Mouse (Mus musculus): ENCODE data around the gene Grb10. TPM values are rescaled to one million over a fixed set of nuclear protein-coding genes. Genes with fewer than 3 reads are reported as not detected.

The Grb10 gene
- polyA plus RNA-seq, 1 experiment, result 20.5 TPM

DNA sequence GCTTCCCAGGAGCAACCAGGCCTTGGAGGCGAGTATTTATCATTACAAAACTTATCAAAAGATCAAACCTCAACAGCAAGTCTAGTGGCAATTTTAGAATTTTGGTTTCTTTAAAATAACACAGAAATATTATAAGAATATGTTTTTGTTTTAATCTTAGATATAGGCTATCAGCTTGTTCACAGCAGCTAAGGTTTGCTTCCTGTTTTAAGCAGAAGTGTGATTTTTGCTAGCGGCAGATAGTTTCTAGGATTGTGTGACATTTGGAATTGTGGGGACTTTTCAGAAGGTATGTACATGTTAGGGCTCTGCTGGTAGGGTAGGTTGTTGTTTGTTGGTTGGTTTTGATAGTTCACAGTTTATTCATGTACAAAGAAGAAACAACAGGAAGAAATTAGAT, 143.0 kb downstream of the Grb10 start:
- H3K4me3 ChIP-seq (ENCODE audit: insufficient read depth, low read depth, low read length), result no peak overlapping the region
- no peaks in the 10 kb centered on the region for H3K27me3 ChIP-seq (replicated peaks; ENCODE audit: control insufficient read depth, insufficient read depth, low read length)
- TF ChIP-seq CTCF (conservative IDR thresholded peaks at IDR 0.05; ENCODE audit: insufficient read depth, insufficient read length, low read depth, low read length) (no peak), POLR2A (IDR thresholded peaks at IDR 0.05; ENCODE audit: low read depth, low read length) (no peak)
- DNase-seq, result no peak
- H3K4me1 ChIP-seq (ENCODE audit: control insufficient read depth, insufficient read depth, low read length), result peaks cover 15% of the 10 kb centered on the region; the same call in 1 of the 2 replicates
- H3K36me3 ChIP-seq (ENCODE audit: control insufficient read depth, insufficient read depth, low read length), result no peaks in the 10 kb centered on the region; the same call in 1 of the 2 replicates
- H3K27ac ChIP-seq (ENCODE audit: insufficient read depth, low read depth, low read length), result no peak overlapping the region
- 93% methylated on average over 2 of the region's 2 CpGs for WGBS

DNA sequence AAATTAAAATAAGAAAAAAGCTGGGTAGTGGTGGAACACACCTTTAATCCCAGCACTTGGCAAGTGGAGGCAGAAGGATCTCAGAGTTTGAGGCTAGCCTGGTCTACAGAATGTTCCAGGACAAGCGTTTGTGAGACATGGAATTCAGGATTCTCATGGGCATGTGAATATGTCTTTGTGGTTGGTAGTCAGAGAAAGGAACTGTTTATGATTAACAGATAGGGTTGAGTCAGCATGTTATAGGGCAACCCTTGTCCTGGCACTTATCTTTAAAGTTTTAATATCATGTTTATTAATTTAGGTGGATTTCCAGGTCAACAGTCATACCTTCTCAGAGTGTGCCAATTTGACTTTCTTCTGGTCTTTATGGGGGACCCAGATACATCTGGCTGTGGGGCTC, 144.7 kb downstream of the Grb10 start:
- DNase-seq, result peak; percentile 70
- no peak for TF ChIP-seq POLR2A (IDR thresholded peaks at IDR 0.05; ENCODE audit: low read depth, low read length)
- no peak for TF ChIP-seq CTCF (conservative IDR thresholded peaks at IDR 0.05; ENCODE audit: insufficient read depth, insufficient read length, low read depth, low read length)
- no peaks in the 10 kb centered on the region; the same call in 1 of the 2 replicates for H3K36me3 ChIP-seq (ENCODE audit: control insufficient read depth, insufficient read depth, low read length)
- peaks cover 15% of the 10 kb centered on the region; the same call in 1 of the 2 replicates for H3K4me1 ChIP-seq (ENCODE audit: control insufficient read depth, insufficient read depth, low read length)
- H3K27me3 ChIP-seq (replicated peaks; ENCODE audit: control insufficient read depth, insufficient read depth, low read length), result no peaks in the 10 kb centered on the region
- H3K4me3 ChIP-seq (ENCODE audit: insufficient read depth, low read depth, low read length), result no peak overlapping the region
- H3K27ac ChIP-seq (ENCODE audit: insufficient read depth, low read depth, low read length), result no peak overlapping the region
- WGBS, result 57% methylated on average over 1 of the region's 1 CpGs

DNA sequence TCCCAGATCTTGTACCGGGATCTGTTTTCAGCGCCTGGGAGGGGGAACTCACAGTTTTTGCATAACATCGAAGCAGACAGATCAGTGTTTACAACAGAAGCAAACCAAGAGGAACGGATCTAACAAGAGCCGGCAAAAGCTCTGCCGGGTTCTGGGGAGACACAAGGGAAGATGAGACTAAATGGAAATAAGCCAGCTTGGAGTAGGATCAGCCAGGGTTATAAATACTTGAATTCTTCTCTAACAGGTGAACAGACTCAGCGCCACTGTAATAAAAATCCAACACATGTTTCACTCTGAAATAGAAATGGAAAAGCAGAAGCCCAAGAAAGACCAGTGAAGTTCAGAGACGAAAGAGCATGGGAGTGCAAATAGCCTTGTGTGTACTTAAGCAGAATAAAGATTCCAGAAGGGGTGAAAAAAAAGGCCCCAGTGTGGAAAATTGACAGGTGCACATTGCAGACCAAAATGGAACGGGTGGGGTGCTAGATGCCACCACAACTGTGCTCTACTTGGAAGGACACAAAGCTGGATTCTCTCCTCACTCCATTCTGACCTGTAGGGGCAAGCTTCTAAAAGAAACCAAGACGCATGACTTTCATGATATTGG, 145.4 kb downstream of the Grb10 start:
- Histone ChIP-seq H3K27me3 (replicated peaks; ENCODE audit: control insufficient read depth, insufficient read depth, low read length) (no peaks in the 10 kb centered on the region), H3K27ac (ENCODE audit: insufficient read depth, low read depth, low read length) (no peak overlapping the region; the same call in 1 of the 2 replicates), H3K4me3 (ENCODE audit: insufficient read depth, low read depth, low read length) (no peak overlapping the region), H3K36me3 (ENCODE audit: control insufficient read depth, insufficient read depth, low read length) (no peaks in the 10 kb centered on the region; the same call in 1 of the 2 replicates), H3K4me1 (ENCODE audit: control insufficient read depth, insufficient read depth, low read length) (peaks cover 9% of the 10 kb centered on the region; the same call in 1 of the 2 replicates)
- WGBS, result 41% methylated on average over 10 of the region's 10 CpGs
- TF ChIP-seq CTCF (conservative IDR thresholded peaks at IDR 0.05; ENCODE audit: insufficient read depth, insufficient read length, low read depth, low read length) (no peak), POLR2A (IDR thresholded peaks at IDR 0.05; ENCODE audit: low read depth, low read length) (no peak)
- DNase-seq, result no peak

DNA sequence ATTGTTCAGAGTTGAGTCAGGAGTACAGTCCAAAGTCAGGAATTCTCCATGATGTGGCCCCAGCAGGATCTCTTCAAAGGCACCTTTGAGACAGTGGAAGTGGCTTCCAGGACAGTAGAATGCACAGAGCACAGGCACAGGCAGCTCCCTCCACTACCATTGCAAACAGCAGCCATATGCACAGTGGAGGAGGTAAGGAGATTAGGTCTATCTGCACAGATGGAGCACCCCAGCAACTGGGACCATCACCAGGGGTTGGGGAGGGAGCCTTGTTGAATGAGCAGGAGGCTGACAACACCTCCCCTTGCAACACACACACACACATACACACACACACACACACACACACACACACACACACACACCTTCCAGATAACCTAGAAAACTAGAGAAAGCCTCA, 146.7 kb downstream of the Grb10 start:
- peaks cover 9% of the 10 kb centered on the region; the same call in 1 of the 2 replicates for H3K4me1 ChIP-seq (ENCODE audit: control insufficient read depth, insufficient read depth, low read length)
- no peak overlapping the region for H3K4me3 ChIP-seq (ENCODE audit: insufficient read depth, low read depth, low read length)
- no peak overlapping the region for H3K27ac ChIP-seq (ENCODE audit: insufficient read depth, low read depth, low read length)
- no peak for DNase-seq
- TF ChIP-seq CTCF (conservative IDR thresholded peaks at IDR 0.05; ENCODE audit: insufficient read depth, insufficient read length, low read depth, low read length), result no peak
- no peak for TF ChIP-seq POLR2A (IDR thresholded peaks at IDR 0.05; ENCODE audit: low read depth, low read length)
- H3K36me3 ChIP-seq (ENCODE audit: control insufficient read depth, insufficient read depth, low read length), result no peaks in the 10 kb centered on the region; the same call in 1 of the 2 replicates
- H3K27me3 ChIP-seq (replicated peaks; ENCODE audit: control insufficient read depth, insufficient read depth, low read length), result no peaks in the 10 kb centered on the region

DNA sequence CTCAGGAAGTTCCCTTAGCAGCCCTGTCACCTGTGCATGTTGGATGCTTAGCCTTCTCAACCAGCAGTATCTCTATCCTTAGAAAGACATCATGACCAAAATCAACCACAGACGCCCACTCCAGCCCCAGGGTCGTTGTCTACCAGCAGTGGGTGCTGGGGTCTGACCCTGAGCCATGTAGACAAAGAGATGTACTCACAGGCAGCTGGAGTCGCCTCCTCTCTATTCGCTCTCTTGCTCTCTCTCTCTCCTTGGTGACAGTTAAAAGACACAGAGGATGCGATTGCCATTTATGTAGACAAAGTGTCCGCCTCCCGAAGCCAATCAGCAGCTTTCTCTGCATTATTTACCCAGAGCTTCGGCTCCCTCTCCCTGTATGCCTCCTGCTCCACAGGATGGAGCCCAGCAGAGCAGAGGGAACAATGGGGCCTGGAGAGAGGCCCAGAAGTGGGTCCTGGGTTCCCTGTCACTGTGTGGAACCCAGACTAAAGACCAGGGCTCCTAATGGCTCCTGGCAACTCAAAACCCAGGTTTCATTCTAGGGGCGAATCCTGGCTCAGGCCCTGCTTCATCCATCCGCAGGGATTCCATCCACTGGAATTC, 148.2 kb downstream of the Grb10 start:
- no peak for TF ChIP-seq CTCF (conservative IDR thresholded peaks at IDR 0.05; ENCODE audit: insufficient read depth, insufficient read length, low read depth, low read length)
- TF ChIP-seq POLR2A (IDR thresholded peaks at IDR 0.05; ENCODE audit: low read depth, low read length), result no peak
- DNase-seq, result no peak
- Histone ChIP-seq H3K4me3 (ENCODE audit: insufficient read depth, low read depth, low read length) (no peak overlapping the region), H3K27me3 (replicated peaks; ENCODE audit: control insufficient read depth, insufficient read depth, low read length) (no peaks in the 10 kb centered on the region), H3K4me1 (ENCODE audit: control insufficient read depth, insufficient read depth, low read length) (peaks cover 9% of the 10 kb centered on the region; the same call in 1 of the 2 replicates), H3K27ac (ENCODE audit: insufficient read depth, low read depth, low read length) (no peak overlapping the region), H3K36me3 (ENCODE audit: control insufficient read depth, insufficient read depth, low read length) (no peaks in the 10 kb centered on the region; the same call in 1 of the 2 replicates)
- 86% methylated on average over 10 of the region's 10 CpGs for WGBS

DNA sequence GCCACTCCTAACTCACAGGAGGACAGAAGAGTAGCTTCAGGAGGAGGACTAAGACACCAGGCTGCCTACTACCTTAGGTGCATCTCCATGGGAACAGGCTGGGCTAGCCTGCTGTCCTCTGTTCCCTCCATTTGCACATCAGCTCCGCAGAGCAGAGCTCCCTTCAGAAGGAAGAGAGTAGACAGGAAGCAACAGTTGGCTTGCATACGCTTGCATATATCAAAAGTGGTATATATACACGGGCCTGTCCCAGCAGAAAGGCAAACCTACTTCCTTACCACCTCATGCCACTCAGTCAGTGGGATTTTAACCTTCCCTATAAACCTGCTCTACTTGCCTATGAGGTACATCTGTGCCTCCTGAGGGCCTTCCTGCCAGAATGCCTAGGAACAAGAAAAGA, 149.8 kb downstream of the Grb10 start:
- Histone ChIP-seq H3K27ac (ENCODE audit: insufficient read depth, low read depth, low read length) (no peak overlapping the region), H3K4me3 (ENCODE audit: insufficient read depth, low read depth, low read length) (no peak overlapping the region), H3K36me3 (ENCODE audit: control insufficient read depth, insufficient read depth, low read length) (no peaks in the 10 kb centered on the region; the same call in 1 of the 2 replicates), H3K4me1 (ENCODE audit: control insufficient read depth, insufficient read depth, low read length) (peaks cover 9% of the 10 kb centered on the region; the same call in 1 of the 2 replicates), H3K27me3 (replicated peaks; ENCODE audit: control insufficient read depth, insufficient read depth, low read length) (no peaks in the 10 kb centered on the region)
- TF ChIP-seq CTCF (conservative IDR thresholded peaks at IDR 0.05; ENCODE audit: insufficient read depth, insufficient read length, low read depth, low read length) (no peak), POLR2A (IDR thresholded peaks at IDR 0.05; ENCODE audit: low read depth, low read length) (no peak)
- no peak for DNase-seq
- 78% methylated on average over 3 of the region's 3 CpGs for WGBS

DNA sequence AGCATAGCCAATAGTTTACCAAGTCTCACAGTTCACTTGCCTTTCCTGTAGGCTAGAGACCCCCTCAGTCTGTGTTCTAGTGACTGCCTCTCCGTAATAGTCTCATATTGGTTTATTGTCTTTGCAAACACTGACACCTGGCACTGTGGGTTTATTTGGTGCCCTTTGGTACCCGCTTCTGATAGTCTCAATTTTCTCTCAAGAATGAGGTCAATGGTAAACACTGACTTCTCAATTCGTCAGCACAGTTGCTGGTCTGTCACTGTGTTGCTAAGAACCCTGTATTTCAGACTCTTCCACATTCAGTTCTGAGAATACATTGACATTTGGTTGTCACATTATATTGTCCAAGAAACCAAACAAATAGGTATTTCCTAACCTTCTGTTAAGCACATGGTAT, 150.4 kb downstream of the Grb10 start:
- TF ChIP-seq POLR2A (IDR thresholded peaks at IDR 0.05; ENCODE audit: low read depth, low read length) (no peak), CTCF (conservative IDR thresholded peaks at IDR 0.05; ENCODE audit: insufficient read depth, insufficient read length, low read depth, low read length) (no peak)
- DNase-seq, result no peak
- H3K4me1 ChIP-seq (ENCODE audit: control insufficient read depth, insufficient read depth, low read length), result peaks cover 6% of the 10 kb centered on the region; the same call in 1 of the 2 replicates
- H3K36me3 ChIP-seq (ENCODE audit: control insufficient read depth, insufficient read depth, low read length), result no peaks in the 10 kb centered on the region
- WGBS, result 74% methylated on average over 3 of the region's 3 CpGs
- H3K4me3 ChIP-seq (ENCODE audit: insufficient read depth, low read depth, low read length), result no peak overlapping the region
- no peaks in the 10 kb centered on the region for H3K27me3 ChIP-seq (replicated peaks; ENCODE audit: control insufficient read depth, insufficient read depth, low read length)
- no peak overlapping the region for H3K27ac ChIP-seq (ENCODE audit: insufficient read depth, low read depth, low read length)

Data from kidney, adult 2 months (tissue).